Mouse (Mus musculus) spleen, postnatal 14 days (tissue): ENCODE measurements around the gene Podnl1.

ENCODE experiments used
- DNase-seq, 2 experiments: peaks; one replicate each; pipeline ENCODE4 v3.0.0; 2021 to 2022; ENCODE audit warnings: low spot score in 2 of 2

The Podnl1 gene

DNA sequence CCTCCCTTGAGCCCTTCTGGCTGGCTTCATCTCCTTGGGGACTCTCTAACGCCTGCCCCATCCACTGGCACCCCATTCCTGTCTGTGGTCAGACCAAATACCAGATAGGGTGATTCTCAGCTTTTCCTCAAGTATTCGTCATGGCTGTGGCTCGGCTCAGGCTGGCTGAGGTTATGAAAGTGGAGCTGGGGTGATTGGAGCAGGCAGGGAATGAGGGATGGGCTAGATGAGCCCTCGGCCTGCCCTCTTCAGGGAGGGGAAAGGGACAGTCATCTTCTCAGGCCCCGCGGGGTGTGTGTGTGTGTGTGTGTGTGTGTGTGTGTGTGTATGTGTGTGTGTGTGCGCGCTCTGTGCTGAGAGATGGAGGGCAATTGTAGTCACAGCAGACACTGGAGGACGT is at the start of gene Podnl1:
Gene Podnl1 (plus strand): TSS at position 334 of the 400 bp plus-strand sequence.
- no peak for DNase-seq

DNA sequence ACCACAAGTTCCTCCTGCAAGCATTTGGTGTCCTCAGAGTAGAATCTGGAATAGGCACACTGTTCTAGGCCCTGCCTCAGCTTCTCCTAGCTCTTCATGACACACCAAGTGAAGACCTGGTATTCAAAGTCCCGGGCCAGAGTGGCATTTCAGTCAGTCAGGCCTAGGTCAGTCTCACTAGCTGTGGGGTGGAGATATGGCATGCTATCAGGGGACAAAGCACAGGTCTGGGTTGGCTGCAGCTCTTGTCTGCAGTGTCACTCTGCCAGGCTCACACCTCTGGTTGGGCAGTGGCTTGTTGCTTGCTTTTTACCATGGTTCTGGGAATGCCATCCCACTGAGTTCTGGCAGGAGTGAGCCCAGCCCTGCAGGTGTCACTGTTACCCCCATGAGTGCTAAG is 49.4 kb upstream of the Podnl1 start:
- no peak for DNase-seq

DNA sequence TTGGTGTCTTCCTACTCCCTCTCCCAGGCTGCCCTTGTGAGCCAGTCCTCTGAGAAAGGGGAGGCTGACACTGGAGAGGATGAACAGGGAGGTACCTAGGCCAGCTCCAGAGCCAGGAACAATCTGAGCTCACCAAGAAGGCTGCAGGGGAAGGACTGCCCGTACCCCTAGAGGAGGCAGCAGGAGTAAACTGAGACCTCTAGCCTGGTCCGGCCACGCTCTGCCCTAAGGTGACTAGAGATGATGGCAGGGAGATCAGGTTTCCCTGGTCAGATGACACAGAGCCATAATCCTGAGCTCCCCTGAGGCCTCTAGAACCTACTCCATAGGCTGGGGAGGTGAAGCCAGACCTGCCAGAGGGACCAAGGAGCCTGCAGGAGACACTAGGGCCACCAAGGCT is 48.9 kb upstream of the Podnl1 start:
- no peak for DNase-seq

DNA sequence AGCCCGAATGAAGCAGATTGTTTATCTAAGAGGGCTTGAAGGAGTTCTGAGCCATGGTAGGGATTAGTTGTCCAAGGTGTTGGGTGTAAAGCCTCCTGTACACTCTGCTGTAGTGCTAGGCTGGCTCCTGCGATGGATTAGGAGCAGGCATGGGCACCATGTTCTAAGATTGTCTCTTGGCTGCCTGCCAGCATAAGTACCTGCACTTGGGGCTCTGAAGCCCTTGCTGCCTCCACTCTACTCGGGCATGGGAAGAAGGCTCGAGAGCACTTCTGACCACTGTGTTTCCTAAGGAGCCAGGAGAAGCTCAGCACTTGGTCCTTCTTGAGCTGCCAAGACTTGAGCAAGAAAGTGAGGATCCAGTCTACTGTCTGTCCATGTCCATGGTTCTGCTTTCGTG is 46.6 kb upstream of the Podnl1 start:
- DNase-seq: no peak

DNA sequence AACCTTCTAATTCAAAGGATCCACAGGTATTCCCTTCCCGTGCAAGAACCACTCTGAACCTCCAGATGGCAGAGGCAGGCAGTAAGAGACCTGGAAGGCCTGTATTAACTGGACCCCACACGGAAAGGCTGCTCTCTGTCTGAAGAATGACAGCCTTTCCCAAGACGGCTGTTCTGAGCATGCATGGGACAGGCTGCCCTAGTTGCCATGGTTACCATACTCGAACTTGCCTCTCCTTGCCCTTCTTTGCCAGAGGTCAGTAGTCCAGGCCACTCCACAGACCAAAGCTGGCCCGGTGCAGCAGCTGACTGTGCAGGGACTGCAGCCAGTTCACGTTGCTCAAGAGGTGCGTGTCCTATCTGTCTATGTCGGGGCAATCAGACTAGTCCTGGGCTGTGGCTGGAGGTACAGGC is 42.0 kb upstream of the Podnl1 start:
- DNase-seq: no peak

DNA sequence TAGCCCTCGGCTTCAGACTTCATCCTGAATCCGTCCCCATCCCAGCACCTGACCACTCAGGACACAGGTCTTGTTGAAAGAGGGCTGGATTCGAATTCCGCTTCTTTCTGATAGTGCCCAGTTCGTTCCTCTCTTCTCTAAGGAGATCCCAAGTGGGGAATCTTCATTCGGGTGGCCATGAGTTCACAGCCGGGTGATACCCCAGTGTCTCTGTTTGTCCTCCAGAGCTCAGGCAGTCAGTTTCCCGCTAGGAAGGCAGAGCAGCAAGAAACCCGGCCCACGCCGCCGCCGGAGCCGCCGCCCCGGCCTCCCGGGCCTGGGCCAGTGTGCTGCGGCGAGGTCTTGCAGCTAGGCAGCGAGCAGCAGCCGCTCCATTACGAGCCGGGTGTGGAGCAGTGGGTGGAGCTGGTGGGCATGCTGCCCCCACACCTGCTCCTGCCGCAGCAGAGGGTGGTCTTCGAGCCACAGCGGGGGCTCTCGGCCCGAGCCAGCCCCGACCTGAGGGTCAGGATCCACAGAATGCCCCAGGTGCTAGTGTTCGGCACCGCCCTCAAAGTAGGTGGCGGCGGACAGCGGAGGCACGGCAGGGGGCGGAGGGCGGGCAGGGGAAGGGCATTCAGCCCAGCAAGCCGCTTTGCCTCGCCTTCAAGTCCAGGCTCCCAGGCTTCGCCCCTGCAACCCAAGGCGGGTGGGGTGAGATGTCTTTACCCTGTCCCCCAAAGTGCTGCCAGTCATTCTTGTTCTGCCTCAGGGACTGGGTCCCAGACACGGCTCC is 41.3 kb upstream of the Podnl1 start:
- no peak for DNase-seq

DNA sequence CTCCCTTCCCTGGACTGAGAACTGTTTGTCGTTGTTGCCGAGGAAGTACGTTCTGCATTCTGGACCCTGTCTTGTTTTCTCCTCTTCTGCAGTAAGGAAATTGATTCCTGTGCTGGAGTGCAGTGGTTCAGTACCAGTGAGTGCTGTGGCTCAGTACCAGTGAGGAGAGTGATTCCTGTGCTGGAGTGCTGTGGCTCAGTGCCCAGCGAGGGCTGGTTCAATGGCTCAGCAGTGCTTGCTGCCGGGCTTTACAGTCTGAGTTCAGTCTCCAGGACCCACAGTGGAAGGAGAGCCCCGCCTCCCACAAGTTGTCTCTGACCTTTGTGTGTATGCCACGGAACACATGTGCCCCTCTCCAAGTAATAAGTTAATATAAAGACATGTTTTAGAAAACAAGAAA is 38.6 kb upstream of the Podnl1 start:
- DNase-seq: no peak

DNA sequence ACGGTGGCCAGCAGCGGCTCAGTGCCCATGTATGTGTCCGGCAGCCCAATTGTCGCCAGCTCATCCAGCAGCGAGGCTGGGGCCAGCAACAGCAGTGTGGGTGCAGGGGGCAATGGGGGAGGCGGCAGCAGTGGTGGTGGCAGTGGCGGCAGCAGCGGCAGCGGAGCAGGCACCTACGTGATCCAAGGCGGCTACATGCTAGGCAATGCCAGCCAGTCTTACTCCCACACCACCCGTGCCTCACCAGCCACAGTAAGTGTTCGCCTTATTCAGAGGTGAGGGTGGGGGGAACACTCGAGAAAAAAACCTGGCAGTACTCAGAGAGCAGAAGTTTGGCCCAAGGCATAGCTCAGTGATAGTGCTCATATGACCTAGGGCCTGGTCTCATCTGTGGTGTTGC is 38.0 kb upstream of the Podnl1 start:
- no peak for DNase-seq

DNA sequence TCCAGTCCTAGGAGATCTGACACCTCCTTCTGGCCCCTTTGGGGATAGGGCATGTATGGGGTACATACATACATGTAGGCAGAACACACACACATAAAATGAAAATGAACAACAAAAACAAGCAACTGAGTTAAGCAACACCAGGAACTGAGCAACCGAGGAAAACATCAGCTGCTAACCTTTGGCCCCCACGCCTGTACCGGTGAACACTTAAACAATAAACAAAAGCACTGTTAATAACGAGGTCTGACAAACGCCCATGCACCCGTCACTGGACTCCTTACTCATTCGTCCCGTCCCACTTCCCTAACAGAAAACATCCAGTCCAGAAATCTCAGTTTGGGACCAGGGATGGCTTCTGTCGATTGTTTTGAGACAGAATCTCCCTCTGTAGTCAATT is 36.5 kb upstream of the Podnl1 start:
- no peak for DNase-seq

DNA sequence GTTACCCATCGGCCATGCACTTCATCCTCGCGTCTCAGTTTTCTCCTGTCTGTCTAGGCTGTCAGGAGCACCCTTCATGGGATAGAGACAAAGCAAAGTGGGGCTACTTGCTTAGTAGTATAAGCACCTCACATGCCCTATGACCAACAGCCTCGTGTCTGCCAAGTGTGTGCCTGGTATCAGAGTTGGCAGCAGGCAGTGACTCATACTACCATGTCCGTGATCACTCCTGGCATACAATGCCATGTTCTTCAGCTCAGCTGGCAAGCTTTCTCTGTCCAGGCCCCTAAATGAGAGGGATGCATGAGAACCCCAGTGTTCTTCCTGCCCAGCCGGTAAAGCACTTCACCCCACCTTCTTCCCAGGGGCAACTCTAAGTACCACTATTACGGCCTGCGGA is 35.2 kb upstream of the Podnl1 start:
- no peak for DNase-seq

DNA sequence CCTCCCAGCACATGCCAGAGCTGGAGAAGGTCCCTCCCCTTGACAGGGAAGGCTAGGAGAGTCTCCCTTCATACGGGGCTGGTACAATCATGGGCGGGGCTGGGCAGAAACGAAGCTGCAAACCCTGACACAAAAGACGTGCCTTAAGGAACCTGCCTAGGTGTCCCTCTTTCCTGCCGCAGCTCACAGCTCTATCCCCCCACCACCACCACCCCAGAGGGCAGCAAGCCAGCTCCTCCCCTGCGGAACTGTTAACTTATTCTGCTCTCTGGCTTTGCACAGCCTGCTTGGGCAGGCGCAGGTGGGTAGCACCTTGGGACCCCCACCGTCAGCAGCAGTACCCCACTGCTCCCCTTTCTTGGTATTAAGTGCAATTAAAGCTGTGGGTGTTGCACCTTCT is 29.7 kb upstream of the Podnl1 start:
- no peak for DNase-seq

DNA sequence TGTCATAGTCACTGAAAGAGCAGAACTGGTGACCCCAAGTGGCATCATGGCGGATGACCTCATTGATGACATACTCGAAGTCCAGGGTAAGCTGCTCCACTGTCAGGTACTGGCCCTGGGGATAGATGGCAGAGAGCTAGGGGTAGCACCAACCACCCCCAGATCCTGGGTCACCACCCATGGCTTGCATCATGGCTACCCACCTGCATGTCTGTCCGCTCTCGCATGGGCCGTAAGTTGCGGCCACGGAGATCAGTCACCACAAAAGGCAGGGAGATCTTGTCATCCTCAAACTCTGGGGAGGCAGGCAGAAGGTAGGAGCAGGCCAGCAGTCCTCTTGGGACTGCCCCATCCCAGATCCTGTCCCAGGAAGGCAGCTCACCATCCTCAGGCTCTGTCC is 27.4 kb upstream of the Podnl1 start:
- DNase-seq: no peak

DNA sequence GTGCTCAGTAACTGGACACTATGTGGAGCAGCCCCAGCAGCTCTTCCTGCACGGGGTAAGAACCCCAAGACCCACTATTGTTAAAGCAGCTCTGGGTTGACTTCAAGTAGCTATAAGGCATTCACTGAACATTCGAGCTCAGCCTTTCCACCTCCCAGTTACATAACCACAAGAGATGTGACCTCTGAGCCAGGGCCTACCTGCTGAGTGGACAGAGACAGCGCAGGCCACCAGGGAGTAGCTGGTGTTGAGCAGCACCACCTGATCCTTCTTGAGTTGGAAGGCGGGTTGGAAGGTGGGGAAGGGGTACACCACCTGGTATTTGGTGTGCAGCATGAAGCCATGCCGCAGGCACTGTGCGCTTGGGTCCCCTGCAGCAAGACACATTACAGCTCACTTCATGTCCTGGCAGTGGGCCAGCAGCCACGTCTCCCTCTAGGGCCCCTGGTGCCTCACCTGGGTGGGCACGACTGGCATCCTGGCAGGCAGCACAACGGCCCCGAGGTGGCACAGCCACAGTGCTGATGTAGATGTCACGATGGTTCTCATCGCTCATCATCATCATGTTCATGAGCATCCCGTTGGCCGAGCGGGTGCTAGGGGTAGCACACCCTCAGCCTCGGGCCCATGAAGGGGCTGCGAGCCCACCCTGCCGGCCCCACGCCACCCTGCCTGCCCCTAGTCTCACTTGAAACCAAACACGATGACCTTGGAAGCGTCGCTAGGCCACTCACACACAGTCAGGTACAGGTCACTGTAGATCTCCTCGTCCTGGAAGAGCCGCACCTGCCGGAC is 24.1 kb upstream of the Podnl1 start:
- DNase-seq: no peak

DNA sequence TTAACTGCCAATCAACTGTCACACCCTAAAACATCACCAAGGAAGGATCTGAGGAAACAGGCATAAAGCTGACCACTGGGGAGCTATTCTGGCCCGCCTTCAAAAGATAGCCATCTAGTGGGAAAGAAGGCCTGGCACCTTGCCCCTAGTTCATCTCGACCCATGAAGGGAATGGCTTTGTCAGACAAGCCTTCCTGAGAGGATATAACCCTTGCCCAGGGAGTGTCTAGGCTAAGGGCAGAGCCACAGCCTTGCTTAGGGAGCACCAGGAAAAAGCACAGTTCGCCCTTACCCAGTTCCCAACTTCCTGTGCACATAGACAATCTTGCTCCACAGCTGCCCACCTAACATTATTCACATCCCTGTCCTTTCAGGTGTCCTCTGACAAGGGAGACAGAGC is 22.2 kb upstream of the Podnl1 start:
- no peak for DNase-seq

DNA sequence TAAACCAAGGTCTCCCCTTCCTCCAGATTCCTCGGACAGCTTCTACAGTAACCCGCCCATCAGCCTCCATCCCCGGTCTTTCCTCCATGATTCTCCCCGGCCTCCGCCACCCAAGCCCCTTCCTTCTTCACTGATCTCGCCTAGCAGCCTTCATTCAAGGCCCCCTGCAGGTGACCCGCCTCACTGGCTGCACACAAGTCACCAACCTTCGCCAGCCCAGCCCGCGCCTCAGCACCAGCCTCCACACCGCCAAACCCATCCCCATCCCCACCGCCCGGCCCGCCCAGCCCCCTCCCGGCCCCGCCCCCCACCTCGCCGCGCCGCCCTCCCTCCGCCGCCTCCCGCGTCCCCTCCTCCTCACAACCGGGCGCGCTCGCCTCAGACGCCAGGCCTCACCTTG is 21.6 kb upstream of the Podnl1 start:
- peak; percentile 43 to 60 for DNase-seq

DNA sequence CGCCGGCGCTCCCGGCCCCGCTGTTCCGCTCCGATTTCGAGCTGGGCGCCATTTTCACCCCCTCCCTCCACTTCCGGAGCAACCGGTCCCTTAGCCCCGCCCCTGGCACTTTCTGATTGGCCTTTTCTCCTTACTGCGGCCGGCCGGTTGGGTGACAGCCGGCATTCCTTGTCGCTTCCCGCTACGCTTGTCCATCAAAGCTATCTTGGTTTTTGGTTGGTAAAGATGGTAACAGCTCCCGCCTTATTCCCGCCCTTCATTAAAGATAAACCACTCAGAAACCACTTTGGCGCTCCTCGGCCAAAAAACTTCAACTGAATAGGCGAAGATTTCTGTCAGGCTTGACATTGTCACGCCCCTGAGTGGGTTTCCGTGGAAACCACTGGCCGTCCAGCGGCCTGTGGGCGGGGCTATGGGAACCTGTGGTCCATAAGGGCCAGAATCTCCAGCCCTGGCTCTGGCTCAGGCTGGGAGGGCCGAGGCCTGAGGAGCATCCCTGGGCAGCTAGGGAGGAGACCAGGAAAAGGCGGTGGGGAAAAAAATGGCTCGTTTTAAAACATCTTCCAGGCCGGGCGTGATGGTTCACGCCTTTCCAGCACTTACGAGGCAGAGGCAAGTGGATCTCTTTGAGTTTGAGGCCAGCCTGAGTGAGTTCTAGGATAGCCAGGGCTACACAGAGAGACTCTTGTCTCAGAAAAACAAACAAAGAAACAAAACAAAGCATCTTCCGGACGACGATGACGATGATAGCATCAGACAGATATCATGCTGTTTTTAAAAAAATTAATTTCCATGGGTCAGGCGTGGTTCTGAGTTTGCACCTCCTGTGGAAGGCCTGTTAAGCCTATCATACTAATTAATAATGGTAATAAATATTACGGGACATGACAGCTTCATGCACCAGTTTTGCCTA is 20.8 kb upstream of the Podnl1 start, which contains the start of gene Dcaf15:
Gene Dcaf15 (minus strand): TSS at position 72 of the 913 bp plus-strand sequence.
- DNase-seq: peak; percentile 96 to 97

DNA sequence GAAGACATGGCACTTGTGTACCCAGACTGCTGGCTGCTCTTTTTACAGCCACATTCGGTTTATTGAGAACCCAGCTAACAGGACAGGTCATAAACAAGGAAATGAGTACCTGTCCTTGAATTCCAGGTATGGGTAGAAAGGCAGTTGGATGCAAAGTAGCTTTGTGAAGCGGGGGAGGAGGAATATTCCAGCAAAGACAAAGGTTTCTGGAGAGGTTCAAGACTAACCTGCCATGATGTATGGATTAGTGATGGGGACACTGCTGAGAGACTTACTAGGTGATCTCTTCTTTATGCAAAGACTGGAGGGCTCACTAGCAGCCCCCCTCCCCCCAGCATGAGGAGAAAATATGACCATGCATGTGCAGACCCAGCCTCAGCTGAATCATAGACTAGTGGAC is 20.1 kb upstream of the Podnl1 start:
- DNase-seq: no peak

DNA sequence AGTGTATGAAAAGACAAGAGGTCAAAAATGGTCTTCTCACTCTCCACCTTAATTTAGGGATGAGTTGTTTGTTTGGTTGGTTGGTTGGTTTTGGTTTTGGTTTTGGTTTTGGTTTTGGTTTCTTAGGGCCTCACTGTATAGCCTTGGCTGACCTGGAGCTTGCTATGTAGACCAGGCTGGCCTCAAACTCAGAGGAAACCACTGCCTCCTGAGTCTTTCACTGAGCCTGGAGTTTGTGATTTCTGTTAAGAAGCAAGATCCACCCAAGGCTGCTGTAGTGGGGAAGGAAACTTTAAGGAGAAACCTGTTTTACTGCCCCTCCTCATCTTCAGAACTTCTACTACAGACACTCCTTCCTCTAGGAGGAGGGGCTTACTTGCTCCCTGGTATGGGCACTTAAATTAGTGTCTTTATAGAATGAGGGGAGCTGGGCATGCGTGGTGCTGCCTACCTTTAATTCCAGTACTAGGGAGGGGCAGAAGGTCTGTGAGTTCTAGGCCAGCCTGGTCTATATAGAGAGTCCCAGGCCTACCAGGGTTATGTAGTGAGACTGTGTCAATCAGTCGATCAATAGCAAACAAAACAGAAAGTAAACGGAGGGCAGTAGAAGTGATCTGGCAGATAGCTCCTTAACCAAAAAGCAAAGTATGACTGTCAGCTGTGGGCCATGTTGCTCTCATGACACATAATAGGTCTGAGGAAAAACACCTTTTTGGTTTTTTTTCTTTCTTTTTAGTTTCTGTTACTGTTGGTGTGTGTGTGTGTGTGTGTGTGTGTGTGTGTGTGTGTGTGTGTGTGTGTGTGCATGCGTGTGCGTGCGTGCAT is 19.4 kb upstream of the Podnl1 start:
- no peak for DNase-seq

DNA sequence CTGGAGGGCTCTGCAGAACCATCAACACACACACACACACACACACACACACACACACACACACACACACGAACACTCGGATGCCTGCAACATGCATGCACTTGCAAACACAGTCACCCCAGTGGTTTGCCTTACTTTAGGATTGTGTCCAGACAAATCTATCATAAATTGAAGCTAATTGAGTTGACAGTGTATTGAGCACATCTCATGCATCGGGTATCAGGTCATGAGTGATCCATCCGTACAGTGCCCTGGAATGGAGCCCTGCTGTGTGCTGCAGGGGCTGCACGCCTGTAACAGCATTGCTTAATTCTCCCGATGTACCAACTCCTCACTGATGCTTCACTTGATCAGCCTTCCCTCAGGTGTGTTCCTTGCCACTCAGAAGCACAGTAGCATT is 10.1 kb upstream of the Podnl1 start:
- DNase-seq: no peak

DNA sequence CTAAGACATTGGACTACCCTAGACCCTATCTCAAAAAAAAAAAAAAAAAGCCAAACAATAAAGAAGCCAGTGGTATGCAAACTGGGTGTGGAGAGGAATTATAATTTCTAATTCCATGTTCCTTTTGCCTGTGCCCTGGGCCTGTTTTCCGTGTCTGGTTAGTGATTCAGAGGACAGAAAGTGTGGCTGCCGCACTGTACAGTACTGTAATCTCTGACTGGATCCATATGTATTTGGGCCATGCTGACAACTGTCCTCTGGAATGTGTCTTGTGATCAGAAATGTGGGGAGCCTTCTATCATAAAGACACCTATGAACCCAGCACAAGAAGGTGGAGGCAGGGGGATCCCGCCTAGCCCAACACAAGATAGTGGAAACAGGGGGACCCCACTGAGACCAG is 3.6 kb upstream of the Podnl1 start:
- no peak for DNase-seq

DNA sequence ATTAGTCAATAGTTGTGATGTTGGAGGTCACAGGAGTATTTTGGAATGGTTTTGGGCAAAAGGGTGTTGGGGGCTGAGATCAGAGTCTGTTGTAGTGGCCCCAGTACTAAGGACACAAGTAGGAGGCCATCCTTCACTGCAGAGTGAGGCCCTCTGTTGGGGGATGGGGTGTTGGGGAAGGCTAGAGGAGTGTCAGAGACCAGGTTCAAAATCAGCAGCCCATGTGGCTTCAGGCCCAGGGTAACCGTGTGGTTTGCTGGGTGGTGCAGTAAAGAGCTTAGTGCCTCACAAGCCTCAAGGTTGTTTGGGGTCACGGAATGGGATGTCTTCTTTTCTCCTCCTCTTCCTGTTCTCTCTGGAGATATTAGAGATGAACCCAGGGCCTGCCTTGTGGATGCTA is 953 bp downstream of the Podnl1 start:
- DNase-seq: no peak
